Mouse (Mus musculus): ENCODE measurements at regions not wholly inside any gene's neighbourhood (a gene's known extent, or its start where the extent isn't known, plus 50 kb on each side); places are given as distances from the start of the nearest gene placed in this dataset.

DNA sequence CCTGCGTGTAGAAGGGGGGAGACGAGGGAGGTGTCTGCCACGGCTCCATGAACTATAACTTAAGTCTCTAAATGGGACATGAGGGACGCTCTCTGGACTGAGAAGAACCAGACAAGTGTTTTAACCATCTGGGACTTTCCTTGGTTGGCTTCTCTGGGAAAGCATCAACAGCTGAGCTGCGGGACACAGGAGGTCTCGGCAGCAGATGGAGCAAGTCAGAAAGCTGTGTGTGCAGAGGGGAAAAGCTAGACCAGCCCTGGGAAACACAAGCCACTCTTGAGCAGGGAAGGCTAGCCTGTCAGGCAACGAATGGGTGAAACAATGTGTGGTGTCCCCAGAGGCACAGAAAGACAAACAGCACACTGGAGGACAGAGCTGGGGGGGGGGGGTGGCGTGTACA lies 98.5 kb upstream of the Gpr12 start:
- TF ChIP-seq CTCF (conservative IDR thresholded peaks at IDR 0.05; ENCODE audit: insufficient read depth, insufficient read length, low read depth, low read length): no peak
- TF ChIP-seq POLR2A (IDR thresholded peaks at IDR 0.05; ENCODE audit: low read depth, low read length): no peak

Data from kidney, adult 2 months (tissue).